Mouse (Mus musculus): ENCODE data around the gene Pip5k1a. TPM values are rescaled to one million over a fixed set of nuclear protein-coding genes. Genes with fewer than 3 reads are reported as not detected.

The Pip5k1a gene
- polyA plus RNA-seq, 1 experiment from 2014 or later = 19.5 TPM

- Histone ChIP-seq H3K4me3 (ENCODE audit: low read length) (peak overlapping the region; percentile 72), H3K36me3 (ENCODE audit: control insufficient read depth, insufficient read depth, low read length) (peaks cover under 1% of the 10 kb centered on the region; the same call in 1 of the 2 replicates), H3K27ac (ENCODE audit: low read length) (peak overlapping the region; percentile 97), H3K4me2 (ENCODE audit: low read depth, low read length) (peak overlapping the region; percentile 87), H3K27me3 (ENCODE audit: control insufficient read depth, insufficient read depth, low read depth, low read length) (no peaks in the 10 kb centered on the region), H3K9ac (ENCODE audit: low read length) (peak overlapping the region; percentile 65), H3K9me3 (ENCODE audit: control insufficient read depth, low read length) (no peaks in the 10 kb centered on the region), H3K4me1 (replicated peaks; ENCODE audit: control insufficient read depth, insufficient read depth, low read length) (peaks cover 16% of the 10 kb centered on the region)
- 4% methylated on average over 21 of the region's 21 CpGs for WGBS
- no peak for ATAC-seq (ENCODE audit: low read depth)
Observed at GRCm38 (mm10) chr3:95016532-95017056, 90.1 kb downstream of the Pip5k1a start.

- H3K36me3 ChIP-seq (ENCODE audit: control insufficient read depth, insufficient read depth, low read length) = peaks cover 5% of the 10 kb centered on the region
- peak; percentile 73 for ATAC-seq (ENCODE audit: low read depth)
- H3K4me1 ChIP-seq (replicated peaks; ENCODE audit: control insufficient read depth, insufficient read depth, low read length) = peaks cover 16% of the 10 kb centered on the region
- peak overlapping the region; percentile 97 for H3K27ac ChIP-seq (ENCODE audit: low read length)
- H3K9ac ChIP-seq (ENCODE audit: low read length) = peak overlapping the region; percentile 65
- H3K27me3 ChIP-seq (ENCODE audit: control insufficient read depth, insufficient read depth, low read depth, low read length) = no peaks in the 10 kb centered on the region
- H3K4me2 ChIP-seq (ENCODE audit: low read depth, low read length) = peak overlapping the region; percentile 87
- peak overlapping the region; percentile 72 for H3K4me3 ChIP-seq (ENCODE audit: low read length)
- no peaks in the 10 kb centered on the region for H3K9me3 ChIP-seq (ENCODE audit: control insufficient read depth, low read length)
- WGBS = under 1% methylated on average over 40 of the region's 40 CpGs
Observed at GRCm38 (mm10) chr3:95015891-95016531, 90.7 kb downstream of the Pip5k1a start.

- Histone ChIP-seq H3K9ac (ENCODE audit: low read length) (peak within 1 kb of the TSS; percentile 70), H3K27me3 (ENCODE audit: control insufficient read depth, insufficient read depth, low read depth, low read length) (no peaks in the 10 kb centered on the region), H3K27ac (ENCODE audit: low read length) (peak within 1 kb of the TSS; percentile 97), H3K4me3 (ENCODE audit: low read length) (peak within 1 kb of the TSS; percentile 72), H3K36me3 (ENCODE audit: control insufficient read depth, insufficient read depth, low read length) (peaks cover 10% of the 10 kb centered on the region), H3K4me2 (ENCODE audit: low read depth, low read length) (peak within 1 kb of the TSS; percentile 90), H3K9me3 (ENCODE audit: control insufficient read depth, low read length) (no peaks in the 10 kb centered on the region), H3K4me1 (replicated peaks; ENCODE audit: control insufficient read depth, insufficient read depth, low read length) (peaks cover 16% of the 10 kb centered on the region)
- ATAC-seq (ENCODE audit: low read depth) = peak; percentile 98
- 1% methylated on average over 29 of the region's 37 CpGs for WGBS
Observed at GRCm38 (mm10) chr3:95015337-95015872, 91.3 kb downstream of the Pip5k1a start, which contains the start of gene Zfp687. Zfp687 (minus strand) TSS chr3:95015448.

GRCm38 (mm10) chr3:95014428-95015151 is 92.1 kb downstream of the Pip5k1a start:
- peak; percentile 1; the same call in 1 of the 2 replicates for ATAC-seq (ENCODE audit: low read depth)
- no peaks in the 10 kb centered on the region for H3K9me3 ChIP-seq (ENCODE audit: control insufficient read depth, low read length)
- peak overlapping the region; percentile 90 for H3K4me2 ChIP-seq (ENCODE audit: low read depth, low read length)
- peaks cover 16% of the 10 kb centered on the region for H3K4me1 ChIP-seq (replicated peaks; ENCODE audit: control insufficient read depth, insufficient read depth, low read length)
- H3K9ac ChIP-seq (ENCODE audit: low read length) = peak overlapping the region; percentile 70
- H3K27me3 ChIP-seq (ENCODE audit: control insufficient read depth, insufficient read depth, low read depth, low read length) = no peaks in the 10 kb centered on the region
- WGBS = 1% methylated on average over 42 of the region's 44 CpGs
- peak overlapping the region; percentile 85 for H3K27ac ChIP-seq (ENCODE audit: low read length)
- H3K4me3 ChIP-seq (ENCODE audit: low read length) = peak overlapping the region; percentile 72
- H3K36me3 ChIP-seq (ENCODE audit: control insufficient read depth, insufficient read depth, low read length) = peaks cover 16% of the 10 kb centered on the region

- H3K9me3 ChIP-seq (ENCODE audit: control insufficient read depth, low read length) = no peaks in the 10 kb centered on the region
- peak overlapping the region; percentile 43; the same call in 1 of the 2 replicates for H3K27ac ChIP-seq (ENCODE audit: low read length)
- H3K9ac ChIP-seq (ENCODE audit: low read length) = peak overlapping the region; percentile 70
- 14% methylated on average over 13 of the region's 13 CpGs for WGBS
- no peak for ATAC-seq (ENCODE audit: low read depth)
- peaks cover 16% of the 10 kb centered on the region for H3K4me1 ChIP-seq (replicated peaks; ENCODE audit: control insufficient read depth, insufficient read depth, low read length)
- H3K4me2 ChIP-seq (ENCODE audit: low read depth, low read length) = peak overlapping the region; percentile 90
- peaks cover 16% of the 10 kb centered on the region for H3K36me3 ChIP-seq (ENCODE audit: control insufficient read depth, insufficient read depth, low read length)
- H3K27me3 ChIP-seq (ENCODE audit: control insufficient read depth, insufficient read depth, low read depth, low read length) = no peaks in the 10 kb centered on the region
- peak overlapping the region; percentile 72 for H3K4me3 ChIP-seq (ENCODE audit: low read length)
Observed at GRCm38 (mm10) chr3:95013699-95014427, 92.9 kb downstream of the Pip5k1a start.

GRCm38 (mm10) chr3:95012982-95013381 is 93.7 kb downstream of the Pip5k1a start:
- ATAC-seq (ENCODE audit: low read depth) = no peak
- Histone ChIP-seq H3K27me3 (ENCODE audit: control insufficient read depth, insufficient read depth, low read depth, low read length) (no peaks in the 10 kb centered on the region), H3K4me3 (ENCODE audit: low read length) (no peak overlapping the region), H3K27ac (ENCODE audit: low read length) (no peak overlapping the region), H3K9ac (ENCODE audit: low read length) (no peak overlapping the region), H3K36me3 (ENCODE audit: control insufficient read depth, insufficient read depth, low read length) (peaks cover 22% of the 10 kb centered on the region), H3K4me2 (ENCODE audit: low read depth, low read length) (no peak overlapping the region), H3K4me1 (replicated peaks; ENCODE audit: control insufficient read depth, insufficient read depth, low read length) (peaks cover 16% of the 10 kb centered on the region), H3K9me3 (ENCODE audit: control insufficient read depth, low read length) (no peaks in the 10 kb centered on the region)
- WGBS = 74% methylated on average over 3 of the region's 3 CpGs

GRCm38 (mm10) chr3:95010396-95010795 is 96.3 kb downstream of the Pip5k1a start:
- H3K36me3 ChIP-seq (ENCODE audit: control insufficient read depth, insufficient read depth, low read length) = peaks cover 38% of the 10 kb centered on the region
- H3K4me2 ChIP-seq (ENCODE audit: low read depth, low read length) = no peak overlapping the region
- no peak overlapping the region for H3K9ac ChIP-seq (ENCODE audit: low read length)
- H3K27ac ChIP-seq (ENCODE audit: low read length) = no peak overlapping the region
- no peaks in the 10 kb centered on the region for H3K9me3 ChIP-seq (ENCODE audit: control insufficient read depth, low read length)
- peaks cover 11% of the 10 kb centered on the region for H3K4me1 ChIP-seq (replicated peaks; ENCODE audit: control insufficient read depth, insufficient read depth, low read length)
- H3K4me3 ChIP-seq (ENCODE audit: low read length) = no peak overlapping the region
- no peaks in the 10 kb centered on the region for H3K27me3 ChIP-seq (ENCODE audit: control insufficient read depth, insufficient read depth, low read depth, low read length)
- 72% methylated on average over 7 of the region's 7 CpGs for whole genome bisulfite sequencing
- no peak for ATAC-seq (ENCODE audit: low read depth)
